Mouse (Mus musculus) hindbrain, embryonic 11.5 days (tissue): ENCODE measurements around the gene Ankrd17. TPM values are rescaled to one million over a fixed set of nuclear protein-coding genes. Genes with fewer than 3 reads are reported as not detected.
"Not testable (repeated sequence)": the region's sequence is repeated elsewhere in the genome, so short reads cannot be mapped to it uniquely, and the experiment has no call there.

Experiments used
- ATAC-seq: fragments of 200-750 bp; cut with Nextera tagmentation; 2 replicates; pipeline ENCODE4 v1.8.0; 2017; ENCODE audit warnings: mild to moderate bottlenecking, moderate TSS enrichment, moderate library complexity; ENCODE audit not compliant: low FRiP score
- DNase-seq: peaks from one replicate; pipeline ENCODE4 v3.0.0-alpha.2; 2015; ENCODE audit warnings: low spot score
- H3K27ac ChIP-seq: fragments of 300-500 bp; sonication (generic); 2 replicates; pipeline ENCODE4 v1.5.1; 2014; ENCODE audit warnings: mild to moderate bottlenecking, low read depth, low read length
- H3K27me3 ChIP-seq: fragments of 300-500 bp; sonication (generic); 2 replicates; pipeline ENCODE4 v1.6.1; 2014; ENCODE audit warnings: mild to moderate bottlenecking, low read length, moderate library complexity, mixed read lengths; ENCODE audit not compliant: control insufficient read depth, insufficient read depth
- H3K36me3 ChIP-seq: fragments of 300-500 bp; sonication (generic); 2 replicates; pipeline ENCODE4 v1.6.1; 2014; ENCODE audit warnings: mild to moderate bottlenecking, low read length, moderate library complexity, mixed read lengths; ENCODE audit not compliant: control insufficient read depth, insufficient read depth
- H3K4me1 ChIP-seq: fragments of 300-500 bp; sonication (generic); replicated peaks from 2 replicates; pipeline ENCODE4 v1.6.1; 2014; ENCODE audit warnings: low read length, mixed read lengths; ENCODE audit not compliant: control insufficient read depth, insufficient read depth
- H3K4me2 ChIP-seq: fragments of 300-500 bp; sonication (generic); replicated peaks from 2 replicates; pipeline ENCODE4 v1.6.1; 2014; ENCODE audit warnings: mild to moderate bottlenecking, low read depth, low read length
- H3K4me3 ChIP-seq: fragments of 300-500 bp; sonication (generic); 2 replicates; pipeline ENCODE4 v1.5.1; 2014; ENCODE audit warnings: low read depth, low read length
- H3K9ac ChIP-seq: fragments of 300-500 bp; sonication (generic); 2 replicates; pipeline ENCODE4 v1.6.1; 2014; ENCODE audit warnings: low read depth, low read length
- H3K9me3 ChIP-seq: fragments of 300-500 bp; sonication (generic); 2 replicates; pipeline ENCODE4 v1.6.1; 2016; ENCODE audit warnings: low read length; ENCODE audit not compliant: control insufficient read depth
- WGBS: fragments of 180-500 bp; shearing (Covaris S2); extraction: QIAGEN DNeasy Blood & Tissue Kit; methylation state at CpG from one replicate; pipeline ENCODE4 v1.1.7; 2014; 5-methylcytosine and 5-hydroxymethylcytosine counted together
- polyA plus RNA-seq: library from polyadenylated mRNA; unstranded; fragments of >200 nt; fragmentation: Nextera tagmentation; extraction: Ambion mirVana; gene quantifications from 2 replicates; pipeline ENCODE4 v1.2.1, GENCODE M21; 2014

The Ankrd17 gene
- polyA plus RNA-seq, 1 experiment from 2014 or later: 39.8 TPM

DNA sequence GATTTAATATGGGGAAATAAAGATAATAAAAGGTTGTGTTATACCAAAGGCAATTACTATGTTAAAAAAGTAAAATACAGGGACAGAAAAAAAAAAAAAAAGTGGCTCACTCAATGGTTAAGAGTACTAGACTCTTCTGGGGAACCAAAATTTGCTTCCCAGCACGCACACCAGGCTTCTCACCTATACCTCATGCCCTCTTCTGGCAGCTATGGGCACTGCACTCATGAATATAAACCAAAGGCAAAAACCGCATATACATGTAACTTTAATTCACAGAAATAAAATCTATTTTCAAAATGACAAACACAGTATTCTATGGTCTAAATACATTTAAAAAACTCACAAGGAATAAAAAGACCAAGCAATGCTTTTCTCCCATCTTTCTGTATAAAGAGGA lies 79.8 kb downstream of the Ankrd17 start:
- H3K27ac ChIP-seq: no peak overlapping the region
- ATAC-seq (no peak), DNase-seq (peak; percentile 47)
- no peaks in the 10 kb centered on the region for H3K4me1 ChIP-seq
- H3K36me3 ChIP-seq: peaks cover 6% of the 10 kb centered on the region; the same call in 1 of the 2 replicates
- H3K9me3 ChIP-seq: no peaks in the 10 kb centered on the region
- no peak overlapping the region for H3K9ac ChIP-seq
- WGBS: 82% methylated on average over 2 of the region's 2 CpGs
- no peak overlapping the region for H3K4me2 ChIP-seq
- H3K27me3 ChIP-seq: no peaks in the 10 kb centered on the region
- H3K4me3 ChIP-seq: no peak overlapping the region

GRCm38 (mm10) chr5:90280061-90280460 lies 86.3 kb downstream of the Ankrd17 start:
- Histone ChIP-seq H3K27ac (no peak overlapping the region), H3K9ac (no peak overlapping the region), H3K9me3 (no peaks in the 10 kb centered on the region), H3K27me3 (no peaks in the 10 kb centered on the region), H3K36me3 (no peaks in the 10 kb centered on the region), H3K4me2 (no peak overlapping the region), H3K4me1 (no peaks in the 10 kb centered on the region), H3K4me3 (no peak overlapping the region)
- no peak for ATAC-seq
- 98% methylated on average over 1 of the region's 1 CpGs for WGBS
- no peak for DNase-seq

GRCm38 (mm10) chr5:90279418-90279817 lies 87.0 kb downstream of the Ankrd17 start:
- Histone ChIP-seq H3K36me3 (no peaks in the 10 kb centered on the region), H3K4me3 (no peak overlapping the region), H3K4me2 (no peak overlapping the region), H3K27me3 (no peaks in the 10 kb centered on the region), H3K4me1 (no peaks in the 10 kb centered on the region), H3K9ac (no peak overlapping the region), H3K9me3 (no peaks in the 10 kb centered on the region), H3K27ac (no peak overlapping the region)
- ATAC-seq (no peak), DNase-seq (no peak)
- 96% methylated on average over 3 of the region's 3 CpGs for WGBS

GRCm38 (mm10) chr5:90277443-90277842 lies 88.9 kb downstream of the Ankrd17 start:
- ATAC-seq (no peak), DNase-seq (no peak)
- H3K9me3 ChIP-seq: no peaks in the 10 kb centered on the region
- no peak overlapping the region for H3K9ac ChIP-seq
- H3K27ac ChIP-seq: no peak overlapping the region
- H3K36me3 ChIP-seq: no peaks in the 10 kb centered on the region
- no peak overlapping the region for H3K4me3 ChIP-seq
- no peaks in the 10 kb centered on the region for H3K4me1 ChIP-seq
- 92% methylated on average over 1 of the region's 1 CpGs for WGBS
- no peaks in the 10 kb centered on the region for H3K27me3 ChIP-seq
- no peak overlapping the region for H3K4me2 ChIP-seq

DNA sequence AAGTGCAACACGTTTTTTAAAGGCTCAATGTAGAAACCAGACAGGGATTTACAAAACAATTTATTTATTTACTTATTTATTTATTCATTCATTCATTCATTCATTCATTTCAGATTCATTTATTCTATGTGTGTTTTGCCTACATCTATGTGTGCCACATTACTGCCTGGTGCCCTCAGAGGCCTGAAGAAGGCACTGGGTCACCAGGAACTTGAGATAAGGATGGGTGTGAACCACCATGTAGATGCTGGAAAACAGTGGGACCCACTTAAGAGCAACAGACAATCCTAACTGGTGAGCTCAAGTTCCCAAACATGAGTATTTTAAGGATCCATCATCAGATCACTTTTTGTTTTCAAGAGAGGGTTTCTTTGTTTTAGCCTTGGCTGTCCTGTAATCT lies 91.6 kb downstream of the Ankrd17 start:
- DNase-seq: no peak
- H3K27me3 ChIP-seq: no peaks in the 10 kb centered on the region
- H3K27ac ChIP-seq: no peak overlapping the region
- H3K9me3 ChIP-seq: no peaks in the 10 kb centered on the region
- no peak for ATAC-seq
- H3K4me3 ChIP-seq: no peak overlapping the region
- no peak overlapping the region for H3K9ac ChIP-seq
- no peak overlapping the region for H3K4me2 ChIP-seq
- H3K4me1 ChIP-seq: no peaks in the 10 kb centered on the region
- WGBS: 81% methylated on average over 1 of the region's 1 CpGs
- H3K36me3 ChIP-seq: no peaks in the 10 kb centered on the region

DNA sequence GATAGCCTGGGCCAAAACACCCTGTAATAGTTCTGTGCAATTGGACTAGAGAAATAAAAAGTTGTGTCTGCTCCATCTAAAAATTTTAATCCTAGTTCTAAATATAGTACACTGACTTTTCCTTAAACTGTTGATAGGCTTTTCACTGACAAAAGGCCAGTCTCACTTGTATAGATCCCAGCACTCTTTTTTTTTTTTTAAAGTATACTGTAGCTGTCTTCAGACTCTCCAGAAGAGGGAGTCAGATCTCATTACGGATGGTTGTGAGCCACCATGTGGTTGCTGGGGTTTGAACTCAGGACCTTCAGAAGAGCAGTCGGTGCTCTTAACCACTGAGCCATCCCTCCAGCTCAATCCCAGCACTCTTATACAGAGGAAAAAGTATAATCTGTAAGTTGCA lies 104.1 kb downstream of the Ankrd17 start:
- H3K4me2 ChIP-seq, ATAC-seq, H3K9me3 ChIP-seq, H3K27me3 ChIP-seq, H3K4me1 ChIP-seq, H3K27ac ChIP-seq, DNase-seq, H3K9ac ChIP-seq, H3K36me3 ChIP-seq, H3K4me3 ChIP-seq: not testable (repeated sequence)
- WGBS: 83% methylated on average over 2 of the region's 2 CpGs

GRCm38 (mm10) chr5:90257023-90257422 lies 109.4 kb downstream of the Ankrd17 start:
- 96% methylated on average over 3 of the region's 3 CpGs for WGBS
- ATAC-seq (no peak), DNase-seq (no peak)
- Histone ChIP-seq H3K4me1 (no peaks in the 10 kb centered on the region), H3K4me3 (no peak overlapping the region), H3K27me3 (no peaks in the 10 kb centered on the region), H3K36me3 (0 out of 2 replicates have a peak, but pooled peaks cover 3% of the 10 kb centered on the region), H3K4me2 (no peak overlapping the region), H3K9ac (no peak overlapping the region), H3K9me3 (no peaks in the 10 kb centered on the region), H3K27ac (no peak overlapping the region)

DNA sequence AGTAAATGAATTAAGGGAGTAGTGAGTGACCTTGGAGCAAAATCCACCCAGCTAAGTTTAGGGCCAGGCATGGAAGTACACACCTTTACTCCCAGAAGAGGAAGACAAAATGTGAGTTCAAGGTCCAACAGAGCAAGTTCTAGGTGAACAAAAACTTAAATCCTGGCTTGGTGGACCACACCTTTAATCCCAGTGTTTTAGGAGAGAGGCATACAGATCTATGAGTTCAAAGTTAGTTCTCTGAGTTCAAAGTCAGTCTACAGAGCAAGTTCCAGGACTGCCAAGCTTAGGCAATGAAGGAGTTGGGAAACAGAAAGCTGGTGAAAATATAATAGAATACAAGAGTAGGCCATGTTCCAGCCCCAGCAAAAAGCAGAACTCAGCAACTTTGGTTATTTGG lies 118.9 kb downstream of the Ankrd17 start:
- DNase-seq (no peak), ATAC-seq (no peak)
- Histone ChIP-seq H3K27ac (no peak overlapping the region), H3K9ac (no peak overlapping the region), H3K4me3 (no peak overlapping the region), H3K27me3 (no peaks in the 10 kb centered on the region), H3K4me2 (no peak overlapping the region), H3K4me1 (no peaks in the 10 kb centered on the region), H3K9me3 (no peaks in the 10 kb centered on the region), H3K36me3 (0 out of 2 replicates have a peak, but pooled peaks cover 3% of the 10 kb centered on the region)

GRCm38 (mm10) chr5:90246987-90247386 lies 119.4 kb downstream of the Ankrd17 start:
- DNase-seq (no peak), ATAC-seq (no peak)
- H3K4me3 ChIP-seq: no peak overlapping the region
- H3K36me3 ChIP-seq: 0 out of 2 replicates have a peak, but pooled peaks cover 3% of the 10 kb centered on the region
- H3K27ac ChIP-seq: no peak overlapping the region
- no peak overlapping the region for H3K4me2 ChIP-seq
- H3K4me1 ChIP-seq: no peaks in the 10 kb centered on the region
- 82% methylated on average over 2 of the region's 2 CpGs for WGBS
- no peak overlapping the region for H3K9ac ChIP-seq
- H3K9me3 ChIP-seq: no peaks in the 10 kb centered on the region
- no peaks in the 10 kb centered on the region for H3K27me3 ChIP-seq
